Mouse (Mus musculus) G1E (cell line): ENCODE measurements around the gene Foxred2.

Experiments
- CTCF ChIP-seq: IDR thresholded peaks from 2 replicates; pipeline ENCODE4 v1.5.1; 2012; ENCODE audit warnings: low read depth, low read length, inconsistent platforms, mixed read lengths
- GATA1 ChIP-seq: IDR thresholded peaks from 2 replicates; pipeline ENCODE4 v1.6.1; 2012; ENCODE audit warnings: borderline replicate concordance, low read length, inconsistent platforms, mixed read lengths
- POLR2AphosphoS5 ChIP-seq: IDR thresholded peaks from 2 replicates; pipeline ENCODE4 v1.6.1; 2012; ENCODE audit warnings: low read depth, low read length, inconsistent platforms; ENCODE audit not compliant: insufficient replicate concordance

DNA sequence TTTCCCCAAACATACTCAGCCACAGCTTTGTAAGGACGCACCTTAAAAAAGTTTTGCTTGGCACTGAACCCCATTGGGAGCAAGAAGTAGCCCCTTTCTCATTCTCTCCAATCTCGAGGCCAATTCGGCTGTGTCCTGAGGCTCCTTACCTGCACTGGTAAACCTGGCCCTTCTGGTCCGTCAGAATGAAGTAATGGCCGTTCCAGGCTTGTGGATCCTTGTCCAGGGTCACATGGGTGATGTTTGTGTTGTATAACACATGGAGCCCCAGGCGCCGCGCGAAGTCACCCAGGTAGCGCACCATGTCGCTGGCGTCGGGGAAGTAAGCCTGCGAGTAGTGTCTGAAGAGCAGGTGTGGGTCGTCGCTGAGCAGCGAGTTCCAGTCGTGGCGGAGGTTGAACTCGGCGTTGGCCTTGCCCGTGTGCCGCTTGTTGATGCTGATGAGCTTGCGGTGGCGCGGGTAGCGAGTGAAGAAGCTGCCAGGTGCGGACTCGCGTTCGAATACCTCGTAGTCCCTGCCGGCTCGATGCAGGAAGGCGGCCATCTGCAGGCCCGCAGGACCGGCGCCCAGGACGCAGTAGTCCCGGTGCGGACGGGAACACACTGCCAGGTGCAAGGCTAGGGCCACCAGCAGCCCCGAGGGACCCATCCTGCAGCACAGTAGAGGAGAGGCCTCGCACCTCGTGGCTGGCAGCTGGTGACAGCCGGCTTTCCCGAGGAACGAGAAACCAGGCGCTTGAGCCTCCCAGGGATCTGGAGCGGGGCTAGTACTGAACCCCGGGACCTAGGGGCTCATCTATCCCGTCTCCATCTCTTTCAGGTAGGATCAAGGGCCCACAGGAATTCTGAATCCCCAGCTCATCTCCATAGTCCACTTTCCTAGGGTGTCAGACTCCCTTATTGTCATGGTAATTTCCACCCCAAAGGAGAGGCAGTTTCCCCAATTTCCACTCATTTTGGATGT lies 800 bp downstream of the Foxred2 start:
- TF ChIP-seq POLR2AphosphoS5 (no peak), CTCF (no peak), GATA1 (no peak)
